Mouse (Mus musculus): ENCODE data around the gene Acvr2b. TPM values are rescaled to one million over a fixed set of nuclear protein-coding genes. Genes with fewer than 3 reads are reported as not detected.

Acvr2b gene
- not detected for polyA plus RNA-seq (2017; shearing (Covaris generic))

DNA sequence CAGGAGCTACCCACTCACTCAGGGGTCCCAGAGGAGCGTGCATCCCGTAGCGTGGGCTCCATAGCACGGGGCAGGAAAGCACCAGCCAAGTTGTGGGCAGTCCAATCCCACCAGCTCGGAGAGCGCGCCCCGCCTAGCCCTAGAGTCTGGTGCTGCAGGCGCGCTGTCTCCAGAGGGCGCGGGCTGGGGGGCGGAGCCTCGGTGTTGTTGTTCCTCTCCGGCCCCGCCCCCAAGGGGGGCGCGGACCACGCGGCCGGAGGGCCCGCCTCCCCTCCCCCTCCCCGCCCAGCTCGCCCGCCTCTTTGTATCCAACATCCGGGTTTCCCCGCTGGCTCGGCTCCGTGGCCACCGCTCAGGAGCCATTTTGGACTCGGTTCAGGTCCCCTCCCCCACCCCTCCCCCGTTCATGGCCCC is at the start of gene Acvr2b:
TSS of gene Acvr2b (plus strand) at position 318 of the 414 bp plus-strand sequence.

DNA sequence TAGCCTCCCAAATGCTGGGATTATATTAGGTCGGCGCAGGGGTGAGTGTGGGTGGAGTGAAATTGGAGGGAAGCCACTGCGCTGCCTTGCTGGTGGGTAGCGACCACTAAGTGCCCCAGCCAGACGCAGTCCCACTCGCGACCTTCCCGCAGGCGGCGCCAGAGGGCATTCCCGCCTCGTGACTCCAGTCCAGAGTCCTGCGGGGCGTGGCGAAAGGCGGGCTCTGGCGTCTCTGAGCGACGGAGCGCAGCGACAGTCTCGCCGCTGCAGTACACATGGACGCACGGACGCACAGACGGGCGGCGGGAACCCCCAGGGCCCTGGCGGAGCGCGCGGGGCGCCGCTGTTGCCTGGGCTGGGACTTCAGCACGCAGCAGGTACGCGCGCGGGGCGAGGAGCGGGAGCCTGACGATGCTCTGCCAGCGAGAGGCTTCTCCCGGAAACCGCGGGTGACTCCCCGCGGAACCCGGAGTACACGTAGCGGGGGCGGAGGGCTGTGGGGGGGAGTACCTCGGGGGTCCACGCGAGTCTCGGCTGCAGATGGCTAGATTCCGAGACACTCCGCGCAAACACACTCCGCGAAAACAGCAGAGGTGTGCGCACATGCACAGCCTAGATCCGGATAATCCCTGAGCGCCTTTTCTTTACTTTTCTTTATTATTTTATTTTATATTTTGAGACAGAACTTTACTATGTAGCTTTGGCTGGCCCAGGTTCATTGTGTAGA is 44.4 kb upstream of the Acvr2b start, which contains the start of gene Xylb:
TSS of gene Xylb (plus strand) at position 51 of the 727 bp plus-strand sequence.

DNA sequence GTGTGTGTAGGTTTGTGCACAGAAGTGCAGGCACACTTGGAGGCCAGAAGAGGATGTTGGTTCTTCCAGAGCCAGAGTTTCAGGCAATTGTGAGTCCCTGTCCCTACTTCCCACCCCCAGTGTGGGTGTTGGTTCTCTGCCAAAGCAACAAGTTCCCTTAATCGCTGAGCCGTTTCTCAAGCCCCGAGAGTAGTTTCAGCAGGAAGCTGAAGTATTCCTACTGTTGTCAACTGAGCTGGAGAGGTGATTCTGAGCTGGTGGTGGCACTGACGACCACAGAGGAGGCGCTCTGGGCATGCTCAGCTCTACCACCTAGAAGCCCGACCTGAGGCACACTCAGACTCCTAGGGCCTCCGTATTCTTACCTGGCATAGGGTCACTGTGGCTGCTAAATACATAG is 36.6 kb upstream of the Acvr2b start, which contains the start of gene Slc22a14:
TSS of gene Slc22a14 (minus strand) at position 270 of the 400 bp plus-strand sequence.

DNA sequence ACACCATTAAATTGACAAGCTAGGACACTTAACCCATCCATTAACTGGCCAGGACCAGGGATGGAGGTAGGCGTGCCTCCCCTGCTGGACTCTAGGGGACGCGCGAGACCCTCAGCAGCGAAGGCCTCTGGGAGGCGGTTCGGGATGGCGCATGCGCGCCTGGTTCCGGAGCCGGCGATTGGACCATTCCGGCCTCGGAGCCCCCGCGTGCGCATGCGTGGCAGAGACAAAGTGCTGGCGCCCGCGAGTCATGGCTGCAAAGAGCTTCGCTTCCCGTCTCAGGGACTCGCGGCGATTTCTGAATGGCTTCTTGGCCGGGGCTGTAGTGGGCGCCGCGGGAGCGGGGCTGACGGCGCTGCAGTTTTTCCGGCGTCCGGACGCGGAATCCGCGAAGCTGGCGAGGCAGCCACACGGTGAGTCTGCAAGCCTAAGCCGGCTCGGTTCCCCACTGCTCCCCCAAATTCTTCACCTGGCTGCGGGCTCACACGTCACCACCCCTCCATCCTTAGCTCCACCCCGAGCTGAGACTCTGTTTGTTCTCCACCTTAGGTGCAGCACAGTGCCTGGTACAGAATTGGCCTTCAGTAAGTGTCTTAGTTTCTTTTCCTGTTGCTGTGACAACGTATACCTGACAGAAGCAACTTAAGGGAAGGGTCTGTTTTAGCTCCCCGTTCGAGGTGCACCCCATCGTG is 43.0 kb downstream of the Acvr2b start, which contains the start of gene Exog:
TSS of gene Exog (plus strand) at position 206 of the 692 bp plus-strand sequence.

Other genes with a start within 250 kb of the Acvr2b start
- gene Acaa1b, start 245.0 kb upstream of the Acvr2b start, polyA plus RNA-seq (2017; shearing (Covaris generic)): not detected
- gene Gm47289, start 243.0 kb upstream of the Acvr2b start, polyA plus RNA-seq (2017; shearing (Covaris generic)): not detected
- gene Slc22a13, start 193.0 kb upstream of the Acvr2b start, polyA plus RNA-seq (2017; shearing (Covaris generic)): not detected
- 5.0 TPM for gene Oxsr1, start 79.7 kb upstream of the Acvr2b start, polyA plus RNA-seq (2017; shearing (Covaris generic))
- gene Acaa1a, start 62.4 kb upstream of the Acvr2b start, polyA plus RNA-seq (2017; shearing (Covaris generic)): 40.7 TPM
- 111 TPM for gene Myd88, start 60.7 kb upstream of the Acvr2b start, polyA plus RNA-seq (2017; shearing (Covaris generic))
- gene Xylb, start 44.7 kb upstream of the Acvr2b start, polyA plus RNA-seq (2017; shearing (Covaris generic)): 0.48 TPM
- gene Slc22a14, start 36.6 kb upstream of the Acvr2b start, polyA plus RNA-seq (2017; shearing (Covaris generic)): not detected
- 20.1 TPM for gene Exog, start 42.8 kb downstream of the Acvr2b start, polyA plus RNA-seq (2017; shearing (Covaris generic))
- gene Scn5a, start 176.9 kb downstream of the Acvr2b start, polyA plus RNA-seq (2017; shearing (Covaris generic)): 0.06 TPM

Data from CD4-positive, CD25-positive, alpha-beta regulatory T cell, adult 9 weeks (primary cell).